Mouse (Mus musculus) spleen, adult 2 months (tissue): Measurements from ENCODE around the gene Tsc1. TPM values are rescaled to one million over a fixed set of nuclear protein-coding genes. Genes with fewer than 3 reads are reported as not detected.
A peak's percentile ranks its signal among the peaks of the same experiment; 100 is the strongest.

ENCODE experiments used
- DNase-seq, 2 experiments: peaks; one replicate each; pipeline versions ENCODE4 v3.0.0 to v3.0.0-alpha.2; 2012 to 2021; ENCODE audit warnings: low spot score in 2 of 2, low read depth in 1 of 2
- H3K27ac ChIP-seq: fragments of 200-500 bp; 2 replicates; pipeline ENCODE4 v1.5.1; 2012; ENCODE audit warnings: low read length, inconsistent platforms; ENCODE audit not compliant: insufficient read depth
- H3K27me3 ChIP-seq: fragments of 200-500 bp; 2 replicates; pipeline ENCODE4 v1.6.1; 2012; ENCODE audit warnings: mild to moderate bottlenecking, moderate library complexity, low read length, inconsistent platforms; ENCODE audit not compliant: control insufficient read depth, insufficient read depth
- H3K36me3 ChIP-seq: fragments of 200-500 bp; 2 replicates; pipeline ENCODE4 v1.6.1; 2012; ENCODE audit warnings: mild to moderate bottlenecking, low read length, inconsistent platforms; ENCODE audit not compliant: control insufficient read depth, insufficient read depth
- H3K4me1 ChIP-seq: fragments of 200-500 bp; 2 replicates; pipeline ENCODE4 v1.6.1; 2011; ENCODE audit warnings: inconsistent platforms; ENCODE audit not compliant: control insufficient read depth, insufficient read depth, insufficient read length
- H3K4me3 ChIP-seq: fragments of 200-500 bp; 2 replicates; pipeline ENCODE4 v1.5.1; 2011; ENCODE audit warnings: mild to moderate bottlenecking, inconsistent platforms; ENCODE audit not compliant: insufficient read depth, insufficient read length; ENCODE audit errors: extremely low read depth
- CTCF ChIP-seq: fragments of 200-500 bp; IDR thresholded peaks from 2 replicates; pipeline ENCODE4 v1.5.1; 2011; ENCODE audit warnings: mild to moderate bottlenecking, inconsistent platforms; ENCODE audit not compliant: insufficient read depth, insufficient read length, insufficient replicate concordance; ENCODE audit errors: extremely low read depth
- POLR2A ChIP-seq: fragments of 200-500 bp; IDR thresholded peaks from 2 replicates; pipeline ENCODE4 v1.6.1; 2011; ENCODE audit warnings: low read depth, low read length, inconsistent platforms
- WGBS: fragments of 180-500 bp; shearing (Covaris S2); methylation state at CpG from one replicate; pipeline ENCODE4 v1.1.7; 2018; 5-methylcytosine and 5-hydroxymethylcytosine counted together
- polyA plus RNA-seq: library from polyadenylated mRNA; depleted of rRNA; stranded (reverse); fragments of >200 nt; gene quantifications from 2 replicates; pipeline ENCODE4 v1.2.3, GENCODE M21; 2012

Gene Tsc1
- polyA plus RNA-seq, 1 experiment, result 12.1 TPM

GRCm38 (mm10) chr2:28643081-28643480 is 2.1 kb downstream of the Tsc1 start:
- WGBS, result 93% methylated on average over 3 of the region's 3 CpGs
- TF ChIP-seq CTCF (no peak), POLR2A (no peak)
- H3K27me3 ChIP-seq, result no peaks in the 10 kb centered on the region
- H3K36me3 ChIP-seq, result no peaks in the 10 kb centered on the region
- H3K4me1 ChIP-seq, result peaks cover 4% of the 10 kb centered on the region; the same call in 1 of the 2 replicates
- H3K4me3 ChIP-seq, result no peak overlapping the region
- DNase-seq, result no peak
- H3K27ac ChIP-seq, result no peak overlapping the region

DNA sequence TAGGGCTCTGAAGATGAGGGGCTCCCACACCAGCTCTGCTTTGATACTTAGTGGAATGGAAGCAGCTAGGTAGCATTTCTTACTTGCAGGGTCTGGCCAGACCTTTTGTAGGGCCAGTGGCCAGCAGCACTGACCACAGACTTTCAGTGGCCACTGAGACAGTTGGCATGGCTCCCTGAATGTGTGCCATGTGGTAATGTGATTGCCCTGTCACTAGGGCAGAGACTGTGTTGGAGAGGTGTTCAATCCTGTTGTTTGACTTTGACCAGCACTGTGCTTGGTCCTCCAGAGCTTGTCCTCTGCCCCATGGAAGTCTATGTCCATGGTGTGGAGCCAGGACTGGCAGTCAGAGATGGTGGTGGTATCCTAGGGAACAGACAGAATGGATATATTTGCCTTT is 9.5 kb downstream of the Tsc1 start:
- Histone ChIP-seq H3K4me1 (no peaks in the 10 kb centered on the region), H3K27me3 (no peaks in the 10 kb centered on the region), H3K36me3 (peaks cover 2% of the 10 kb centered on the region; the same call in 1 of the 2 replicates), H3K4me3 (no peak overlapping the region), H3K27ac (no peak overlapping the region)
- DNase-seq, result no peak
- TF ChIP-seq POLR2A (no peak), CTCF (no peak)

DNA sequence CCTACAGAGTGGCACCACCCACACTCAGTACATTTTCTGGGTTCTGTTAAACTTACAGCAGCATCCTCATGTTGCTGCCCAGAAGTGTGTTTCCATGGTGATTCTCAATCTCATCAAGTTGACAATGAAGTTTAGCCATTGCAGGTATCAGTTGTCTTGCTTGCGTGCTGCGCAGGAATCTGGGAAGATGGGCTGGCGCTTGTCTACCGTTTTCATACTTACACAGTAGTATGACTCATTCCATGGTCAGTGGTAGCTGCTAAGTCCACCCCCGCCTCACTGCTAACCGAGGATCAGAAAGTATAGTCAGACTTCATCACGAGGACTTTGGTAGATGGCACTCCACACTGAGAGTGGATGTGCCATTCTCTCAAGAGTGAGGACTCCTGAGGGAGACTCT is 12.3 kb downstream of the Tsc1 start:
- Histone ChIP-seq H3K4me1 (no peaks in the 10 kb centered on the region), H3K27me3 (no peaks in the 10 kb centered on the region), H3K4me3 (no peak overlapping the region), H3K27ac (no peak overlapping the region), H3K36me3 (peaks cover 9% of the 10 kb centered on the region)
- TF ChIP-seq CTCF (no peak), POLR2A (no peak)
- no peak for DNase-seq
- 93% methylated on average over 7 of the region's 7 CpGs for WGBS

DNA sequence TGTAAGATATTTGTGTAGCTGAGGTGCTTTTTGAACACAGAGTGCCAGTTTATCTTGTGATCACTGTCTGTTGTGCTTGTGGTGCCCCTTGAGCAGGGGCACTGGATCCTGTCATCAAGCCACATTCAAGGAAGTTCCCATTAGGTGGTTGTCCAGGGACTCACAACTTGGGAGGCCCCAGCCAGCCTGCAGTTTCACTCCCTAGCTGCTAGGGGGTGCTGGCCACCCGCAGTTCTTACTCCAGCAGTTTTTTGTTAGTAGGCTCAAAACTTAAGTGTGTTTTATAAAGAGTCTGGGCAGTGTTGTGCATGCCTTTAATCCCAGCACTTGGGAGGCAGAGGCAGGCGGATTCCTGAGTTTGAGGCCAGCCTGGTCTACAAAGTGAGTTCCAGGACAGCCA is 13.3 kb downstream of the Tsc1 start:
- no peak overlapping the region for H3K27ac ChIP-seq
- WGBS, result 69% methylated on average over 2 of the region's 2 CpGs
- peaks cover 14% of the 10 kb centered on the region for H3K36me3 ChIP-seq
- H3K4me1 ChIP-seq, result no peaks in the 10 kb centered on the region
- H3K4me3 ChIP-seq, result no peak overlapping the region
- TF ChIP-seq CTCF (peak; percentile 52; the same call in 1 of the 2 replicates), POLR2A (no peak)
- H3K27me3 ChIP-seq, result no peaks in the 10 kb centered on the region
- DNase-seq, result peak in 1 of 2 experiments; percentile 20

DNA sequence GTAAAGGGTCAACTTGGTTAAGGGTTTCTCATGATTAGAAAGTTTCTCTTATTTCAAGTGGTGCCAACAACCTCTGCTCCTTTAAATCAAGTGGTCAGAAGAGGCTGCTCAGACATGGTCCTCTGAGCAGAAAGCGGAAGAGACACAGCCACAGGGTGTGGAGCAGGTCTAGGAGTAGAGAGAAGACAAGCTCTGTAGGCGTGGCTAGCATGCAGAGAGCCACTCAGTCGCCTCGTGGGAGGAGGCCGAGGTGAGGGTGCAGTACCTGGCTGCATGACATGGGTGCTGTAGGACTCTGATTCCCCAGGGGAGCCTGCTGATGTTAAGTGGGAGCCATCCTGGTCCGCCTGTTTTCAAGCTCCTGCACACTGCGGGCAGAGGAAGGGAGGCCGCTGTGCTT is 15.2 kb downstream of the Tsc1 start:
- WGBS, result 89% methylated on average over 8 of the region's 8 CpGs

GRCm38 (mm10) chr2:28662891-28663290 is 21.9 kb downstream of the Tsc1 start:
- 93% methylated on average over 3 of the region's 3 CpGs for WGBS
- Histone ChIP-seq H3K4me1 (no peaks in the 10 kb centered on the region), H3K4me3 (no peak overlapping the region), H3K27me3 (no peaks in the 10 kb centered on the region), H3K36me3 (peaks cover 26% of the 10 kb centered on the region), H3K27ac (no peak overlapping the region)
- TF ChIP-seq CTCF, result no peak
- TF ChIP-seq POLR2A, result no peak
- no peak for DNase-seq

More for the DNA sequence above, 15.2 kb downstream of the Tsc1 start:
- Histone ChIP-seq H3K27ac (no peak overlapping the region), H3K4me3 (no peak overlapping the region), H3K4me1 (no peaks in the 10 kb centered on the region), H3K36me3 (peaks cover 19% of the 10 kb centered on the region), H3K27me3 (no peaks in the 10 kb centered on the region)
- no peak for DNase-seq
- TF ChIP-seq CTCF (no peak), POLR2A (no peak)

- H3K4me3 ChIP-seq, result no peak overlapping the region
- no peak overlapping the region for H3K27ac ChIP-seq
- WGBS, result 87% methylated on average over 3 of the region's 3 CpGs
- H3K36me3 ChIP-seq, result peaks cover 22% of the 10 kb centered on the region
- no peaks in the 10 kb centered on the region for H3K27me3 ChIP-seq
- DNase-seq, result no peak
- TF ChIP-seq POLR2A, result no peak
- no peak for TF ChIP-seq CTCF
- H3K4me1 ChIP-seq, result no peaks in the 10 kb centered on the region
These were observed 24.8 kb downstream of the Tsc1 start for GRCm38 (mm10) chr2:28665818-28666217.
